Mouse (Mus musculus): Measurements from ENCODE around the gene Snrnp35.

Gene Snrnp35

GRCm38 (mm10) chr5:124536776-124537175, 53.8 kb downstream of the Snrnp35 start:
- peak; percentile 17 for DNase-seq (ENCODE audit: low read depth, low spot score)

GRCm38 (mm10) chr5:124538813-124539792, 56.2 kb downstream of the Snrnp35 start:
- DNase-seq (ENCODE audit: low read depth, low spot score) = peak; percentile 83

- DNase-seq (ENCODE audit: low read depth, low spot score) = no peak
Observed at GRCm38 (mm10) chr5:124539905-124540304, 57.0 kb downstream of the Snrnp35 start.

- peak; percentile 97 for DNase-seq (ENCODE audit: low read depth, low spot score)
Observed at GRCm38 (mm10) chr5:124540383-124540786, 57.5 kb downstream of the Snrnp35 start, which contains the start of gene Tmed2. Gene Tmed2 (plus strand): TSS chr5:124540695.

Measured in CD4-positive helper T cell, adult 2 months (primary cell).